Mouse (Mus musculus): ENCODE measurements around the gene Aff2.

DNA sequence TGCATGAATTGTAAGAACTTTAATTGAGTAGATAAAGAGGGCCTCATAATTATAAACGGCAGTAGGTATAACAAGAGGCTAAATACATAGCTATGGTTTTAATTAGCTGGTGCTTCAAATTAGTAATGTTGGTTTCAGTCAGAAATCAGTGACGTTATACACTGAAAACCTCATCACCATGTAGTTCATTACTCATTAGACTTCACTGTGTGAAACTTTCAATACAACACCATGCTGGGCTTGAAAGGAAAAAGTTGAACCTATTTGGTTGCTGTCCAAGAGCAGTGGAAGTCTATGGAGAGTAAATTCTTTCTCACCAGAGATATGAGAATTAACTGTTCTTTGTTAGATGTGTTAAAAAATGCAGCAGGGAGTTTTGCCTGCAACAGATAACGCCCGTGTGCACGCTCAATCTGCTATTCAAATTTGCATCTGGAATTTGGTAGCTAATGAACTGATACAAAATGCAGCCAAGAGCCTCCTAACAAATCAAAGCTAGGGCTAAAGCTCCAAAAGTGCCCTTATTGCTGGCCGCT lies 158.0 kb downstream of the Aff2 start:
- TF ChIP-seq POLR2A (IDR thresholded peaks at IDR 0.05; ENCODE audit: insufficient read depth, low read depth, low read length) (no peak), CTCF (IDR thresholded peaks at IDR 0.05) (no peak), EP300 (IDR thresholded peaks at IDR 0.05; ENCODE audit: insufficient read depth, low read depth, low read length) (no peak)

All from heart, adult 2 months (tissue).